8 mouse cellular contexts compared by ENCODE assay signal in genomic region chr8:117465250-117465649, GRCm38 (mm10). TPM values are rescaled to one million over a fixed set of nuclear protein-coding genes. Genes with fewer than 3 reads are reported as not detected.
DNase-seq lines count a peak whose midpoint lies in the region; ATAC-seq and TF ChIP-seq lines count a peak whose summit lies in the region.

No protein-coding gene starts in this region.

- DNase-seq in left cerebral cortex, adult 11 months (ENCODE audit: low spot score) = peak; percentile 70
- no peak for DNase-seq in left cerebral cortex, adult 8-10 months (ENCODE audit: low spot score in 2 of 2)
- DNase-seq in c-Kit-positive CD71-positive TER-119-negative erythroid progenitor cells, embryonic 14.5 days (ENCODE audit: low read depth) = peak; percentile 65
- peak; percentile 65 for DNase-seq in limb, embryonic 11.5 days (ENCODE audit: low spot score)
- peak; percentile 61 to 74 for DNase-seq in spleen, postnatal 36 days (ENCODE audit: low spot score in 2 of 2)

- H3K4me3 ChIP-seq in forebrain, embryonic 13.5 days = no peak overlapping the region
- no peak overlapping the region for H3K4me3 ChIP-seq in intestine, postnatal 0 days (ENCODE audit: low read depth, low read length)
- H3K4me3 ChIP-seq in limb, embryonic 11.5 days (ENCODE audit: low read depth, low read length) = no peak overlapping the region
- no peak overlapping the region for H3K4me3 ChIP-seq in midbrain, embryonic 12.5 days

- H3K4me2 ChIP-seq in forebrain, embryonic 13.5 days = no peak overlapping the region
- H3K4me2 ChIP-seq in intestine, postnatal 0 days (replicated peaks; ENCODE audit: low read depth) = no peak overlapping the region
- no peak overlapping the region for H3K4me2 ChIP-seq in limb, embryonic 11.5 days (ENCODE audit: low read depth, severe bottlenecking)
- H3K4me2 ChIP-seq in midbrain, embryonic 12.5 days (replicated peaks) = no peak overlapping the region

- no peaks in the 10 kb centered on the region for H3K27me3 ChIP-seq in forebrain, embryonic 13.5 days
- no peaks in the 10 kb centered on the region for H3K27me3 ChIP-seq in intestine, postnatal 0 days (replicated peaks; ENCODE audit: control insufficient read depth, insufficient read depth, low read length)
- no peaks in the 10 kb centered on the region for H3K27me3 ChIP-seq in limb, embryonic 11.5 days (ENCODE audit: control insufficient read depth, insufficient read depth, low read length)
- H3K27me3 ChIP-seq in midbrain, embryonic 12.5 days = no peaks in the 10 kb centered on the region

- H3K4me1 ChIP-seq in forebrain, embryonic 13.5 days = peaks cover 13% of the 10 kb centered on the region
- H3K4me1 ChIP-seq in intestine, postnatal 0 days (replicated peaks; ENCODE audit: control insufficient read depth, insufficient read depth, low read length) = no peaks in the 10 kb centered on the region
- H3K4me1 ChIP-seq in limb, embryonic 11.5 days (ENCODE audit: control insufficient read depth, insufficient read depth, low read length) = peaks cover 6% of the 10 kb centered on the region
- peaks cover 14% of the 10 kb centered on the region for H3K4me1 ChIP-seq in midbrain, embryonic 12.5 days

- no peak overlapping the region for H3K27ac ChIP-seq in forebrain, embryonic 13.5 days
- no peak overlapping the region for H3K27ac ChIP-seq in intestine, postnatal 0 days (ENCODE audit: low read depth, low read length)
- H3K27ac ChIP-seq in limb, embryonic 11.5 days (replicated peaks; ENCODE audit: low read depth, low read length) = no peak overlapping the region
- no peak overlapping the region for H3K27ac ChIP-seq in midbrain, embryonic 12.5 days (replicated peaks)

- TF ChIP-seq CTCF in intestine, postnatal 0 days (IDR thresholded peaks at IDR 0.05; ENCODE audit: low read depth) = peak; percentile 92

- WGBS in forebrain, embryonic 13.5 days = 39% methylated on average over 5 of the region's 5 CpGs
- WGBS in intestine, postnatal 0 days = 32% methylated on average over 5 of the region's 5 CpGs
- WGBS in limb, embryonic 11.5 days = 48% methylated on average over 5 of the region's 5 CpGs
- 38% methylated on average over 5 of the region's 5 CpGs for WGBS in midbrain, embryonic 12.5 days

- H3K36me3 ChIP-seq in forebrain, embryonic 13.5 days (ENCODE audit: poor library complexity, severe bottlenecking) = peaks cover 10% of the 10 kb centered on the region; the same call in 1 of the 2 replicates
- peaks cover 4% of the 10 kb centered on the region; the same call in 1 of the 2 replicates for H3K36me3 ChIP-seq in intestine, postnatal 0 days (ENCODE audit: control insufficient read depth, insufficient read depth)
- H3K36me3 ChIP-seq in limb, embryonic 11.5 days (ENCODE audit: control insufficient read depth, insufficient read depth, low read length) = no peaks in the 10 kb centered on the region
- no peaks in the 10 kb centered on the region for H3K36me3 ChIP-seq in midbrain, embryonic 12.5 days

- H3K9me3 ChIP-seq in forebrain, embryonic 13.5 days (replicated peaks) = 0 out of 2 replicates have a peak, but pooled peaks cover 2% of the 10 kb centered on the region
- H3K9me3 ChIP-seq in intestine, postnatal 0 days (ENCODE audit: control insufficient read depth) = no peaks in the 10 kb centered on the region
- H3K9me3 ChIP-seq in limb, embryonic 11.5 days (ENCODE audit: control insufficient read depth, low read length) = no peaks in the 10 kb centered on the region
- 0 out of 2 replicates have a peak, but pooled peaks cover 3% of the 10 kb centered on the region for H3K9me3 ChIP-seq in midbrain, embryonic 12.5 days

- peak; percentile 66 for ATAC-seq in forebrain, embryonic 13.5 days
- peak; percentile 48 for ATAC-seq in intestine, postnatal 0 days
- ATAC-seq in limb, embryonic 11.5 days (ENCODE audit: insufficient number of reproducible peaks, low FRiP score, low TSS enrichment, low read depth) = peak; percentile 32; the same call in 1 of the 2 replicates
- ATAC-seq in midbrain, embryonic 12.5 days (ENCODE audit: low FRiP score, low read depth) = 0 out of 2 replicates have a peak, but pooled peaks have one; percentile 20

- H3K9ac ChIP-seq in forebrain, embryonic 13.5 days = no peak overlapping the region
- H3K9ac ChIP-seq in intestine, postnatal 0 days (ENCODE audit: low read depth, low read length) = no peak overlapping the region
- no peak overlapping the region for H3K9ac ChIP-seq in limb, embryonic 11.5 days (ENCODE audit: low read length)
- no peak overlapping the region for H3K9ac ChIP-seq in midbrain, embryonic 12.5 days (replicated peaks)

RNA-seq across cellular contexts. Expression of gene Plcg2, which starts 32.8 kb away (rescaled TPM):
- total RNA-seq in left cerebral cortex, adult 8-10 months (2022) = 1 to 10 TPM; 2.8 to 5.6 (median 4.7) TPM
- polyA plus RNA-seq in forebrain, embryonic 13.5 days (2015; fragmentation: Nextera tagmentation; extraction: Ambion mirVana) = 0.84 and 1.0 TPM in 2 replicates
- 1.4 and 1.5 TPM in 2 replicates for polyA plus RNA-seq in intestine, postnatal 0 days (2015; fragmentation: Nextera tagmentation; extraction: Ambion mirVana)
- polyA plus RNA-seq in limb, embryonic 11.5 days (2014; fragmentation: Nextera tagmentation; extraction: Ambion mirVana) = 2.8 and 3.3 TPM in 2 replicates
- polyA plus RNA-seq in midbrain, embryonic 12.5 days (2016; fragmentation: Nextera tagmentation; extraction: Ambion mirVana) = 1.7 and 2.0 TPM in 2 replicates

Comparison
In these comparisons a context has a peak if more than half of its experiments do, and no peak if none do; other contexts are left out.
1. DNase-seq: peak in left cerebral cortex, adult 11 months (single experiment), c-Kit-positive CD71-positive TER-119-negative erythroid progenitor cells, embryonic 14.5 days (single experiment), limb, embryonic 11.5 days (single experiment) and spleen, postnatal 36 days (2 of 2); none in left cerebral cortex, adult 8-10 months (0 of 2).
2. Peak in every context shown above with its lines, with median percentiles within 50 percentile points of each other: ATAC-seq.